In the genomic region with DNA sequence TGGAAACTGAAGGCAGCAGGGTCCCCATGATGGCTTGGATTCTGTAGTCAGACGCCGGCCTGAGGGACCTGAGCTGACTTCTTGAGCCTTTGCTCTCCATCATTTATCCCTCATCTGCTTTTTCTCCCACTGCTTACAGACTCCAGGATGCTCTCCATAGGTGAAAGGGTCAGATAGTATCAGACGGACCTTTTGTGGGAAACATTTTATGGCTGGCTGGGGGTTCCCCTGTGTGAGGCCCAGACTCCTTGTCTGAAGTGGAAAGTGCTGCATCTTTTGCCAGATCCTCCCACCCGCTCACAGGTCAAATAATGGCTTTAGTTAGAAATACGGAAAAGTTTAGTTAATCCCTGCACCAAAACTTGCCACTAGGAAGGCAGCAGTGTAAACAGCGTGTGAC, we compare ENCODE assay signal across 27 mouse cellular contexts.
"Had no signal": no experiment of that assay in that cellular context is flagged by ENCODE, and none has a peak within 500 bp of the region (broad histone marks: within the 10 kb centered on the region; RNA-seq: fewer than 3 reads in every experiment).

No protein-coding gene starts in this region.

- H3K27ac ChIP-seq: gastrocnemius, adult 2 months; heart, adult 2 months; heart, embryonic 13.5 days; heart, embryonic 15.5 days; hindbrain, embryonic 10.5 days; hindbrain, embryonic 12.5 days; hindbrain, embryonic 14.5 days; intestine, embryonic 15.5 days; layer of hippocampus, adult 2 months; left cerebral cortex, adult 2 months; limb, embryonic 10.5 days; limb, embryonic 12.5 days had no signal

- H3K9ac ChIP-seq: heart, embryonic 13.5 days; heart, embryonic 15.5 days; hindbrain, embryonic 12.5 days; hindbrain, embryonic 14.5 days; intestine, embryonic 15.5 days; limb, embryonic 12.5 days had no signal

- ATAC-seq: hindbrain, embryonic 16.5 days; inflammation-experienced regulatory T-cells, adult 6 months; intestine, embryonic 15.5 days; intestine, postnatal 0 days had no signal

- H3K36me3 ChIP-seq: heart, embryonic 13.5 days; heart, embryonic 15.5 days; hindbrain, embryonic 10.5 days; hindbrain, embryonic 12.5 days; intestine, embryonic 15.5 days; limb, embryonic 10.5 days had no signal

- H3K9me3 ChIP-seq: heart, embryonic 13.5 days; heart, embryonic 15.5 days; hindbrain, embryonic 10.5 days; hindbrain, embryonic 12.5 days; intestine, embryonic 15.5 days; limb, embryonic 10.5 days; limb, embryonic 12.5 days had no signal

- DNase-seq: gastrocnemius, adult 2 months; gastrocnemius, postnatal 10 days; gastrocnemius, postnatal 25 days; heart, adult 2 months; heart, postnatal 14 days; heart, postnatal 36 days; kidney, adult 18-20 months; kidney, adult 8-10 months; kidney, postnatal 10 days; kidney, postnatal 25 days; kidney, postnatal 4 days; liver had no signal

- H3K4me3 ChIP-seq: gastrocnemius, adult 2 months; heart, adult 2 months; heart, embryonic 13.5 days; heart, embryonic 15.5 days; hindbrain, embryonic 10.5 days; hindbrain, embryonic 12.5 days; intestine, embryonic 15.5 days; layer of hippocampus, adult 2 months; left cerebral cortex, adult 2 months; limb, embryonic 10.5 days; limb, embryonic 12.5 days had no signal

- H3K4me2 ChIP-seq: heart, embryonic 11.5 days; heart, embryonic 13.5 days; heart, embryonic 15.5 days; hindbrain, embryonic 12.5 days; hindbrain, embryonic 14.5 days; intestine, embryonic 15.5 days; limb, embryonic 12.5 days; liver, embryonic 11.5 days had no signal

- H3K27me3 ChIP-seq: heart, embryonic 13.5 days; heart, embryonic 15.5 days; hindbrain, embryonic 12.5 days; intestine, embryonic 15.5 days; limb, embryonic 12.5 days had no signal

- H3K4me1 ChIP-seq: hindbrain, embryonic 12.5 days; intestine, embryonic 15.5 days; limb, embryonic 10.5 days; limb, embryonic 12.5 days had no signal
